Mouse (Mus musculus) spleen, adult 2 months (tissue): Measurements from ENCODE around the gene Fermt3. TPM values are rescaled to one million over a fixed set of nuclear protein-coding genes. Genes with fewer than 3 reads are reported as not detected.

Source experiments
- DNase-seq, 2 experiments: peaks; one replicate each; pipeline versions ENCODE4 v3.0.0 to v3.0.0-alpha.2; 2012 to 2021; ENCODE audit warnings: low spot score in 2 of 2, low read depth in 1 of 2
- H3K27ac ChIP-seq: fragments of 200-500 bp; 2 replicates; pipeline ENCODE4 v1.5.1; 2012; ENCODE audit warnings: low read length, inconsistent platforms; ENCODE audit not compliant: insufficient read depth
- H3K27me3 ChIP-seq: fragments of 200-500 bp; 2 replicates; pipeline ENCODE4 v1.6.1; 2012; ENCODE audit warnings: mild to moderate bottlenecking, moderate library complexity, low read length, inconsistent platforms; ENCODE audit not compliant: control insufficient read depth, insufficient read depth
- H3K36me3 ChIP-seq: fragments of 200-500 bp; 2 replicates; pipeline ENCODE4 v1.6.1; 2012; ENCODE audit warnings: mild to moderate bottlenecking, low read length, inconsistent platforms; ENCODE audit not compliant: control insufficient read depth, insufficient read depth
- H3K4me1 ChIP-seq: fragments of 200-500 bp; 2 replicates; pipeline ENCODE4 v1.6.1; 2011; ENCODE audit warnings: inconsistent platforms; ENCODE audit not compliant: control insufficient read depth, insufficient read depth, insufficient read length
- H3K4me3 ChIP-seq: fragments of 200-500 bp; 2 replicates; pipeline ENCODE4 v1.5.1; 2011; ENCODE audit warnings: mild to moderate bottlenecking, inconsistent platforms; ENCODE audit not compliant: insufficient read depth, insufficient read length; ENCODE audit errors: extremely low read depth
- CTCF ChIP-seq: fragments of 200-500 bp; IDR thresholded peaks from 2 replicates; pipeline ENCODE4 v1.5.1; 2011; ENCODE audit warnings: mild to moderate bottlenecking, inconsistent platforms; ENCODE audit not compliant: insufficient read depth, insufficient read length, insufficient replicate concordance; ENCODE audit errors: extremely low read depth
- POLR2A ChIP-seq: fragments of 200-500 bp; IDR thresholded peaks from 2 replicates; pipeline ENCODE4 v1.6.1; 2011; ENCODE audit warnings: low read depth, low read length, inconsistent platforms
- WGBS: fragments of 180-500 bp; shearing (Covaris S2); methylation state at CpG from one replicate; pipeline ENCODE4 v1.1.7; 2018; 5-methylcytosine and 5-hydroxymethylcytosine counted together
- polyA plus RNA-seq: library from polyadenylated mRNA; depleted of rRNA; stranded (reverse); fragments of >200 nt; gene quantifications from 2 replicates; pipeline ENCODE4 v1.2.3, GENCODE M21; 2012

The Fermt3 gene
- polyA plus RNA-seq, 1 experiment, result 194 TPM

DNA sequence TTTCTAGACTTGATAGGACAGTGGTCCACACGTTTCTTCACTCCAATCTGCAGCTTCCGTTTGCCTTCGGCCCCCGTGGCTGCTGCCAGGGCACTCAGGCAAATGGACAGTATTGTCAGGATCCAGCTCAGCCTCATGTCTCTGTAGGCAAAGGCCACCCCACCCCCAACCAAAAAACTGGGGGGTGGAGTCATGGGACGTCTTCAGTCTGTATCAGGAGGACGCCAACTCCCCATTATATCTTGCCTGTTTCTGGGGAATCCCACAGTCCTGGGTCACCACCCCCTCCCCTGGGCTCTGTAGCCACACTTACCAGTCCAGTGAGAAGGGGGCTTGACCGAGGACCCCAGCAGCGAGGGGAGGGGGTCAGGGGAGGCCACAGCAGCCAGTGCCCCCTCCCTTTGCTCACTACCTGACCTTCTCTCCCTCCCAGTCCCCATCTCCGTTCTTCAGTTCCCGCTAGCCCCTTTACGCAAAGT is 40.2 kb downstream of the Fermt3 start:
- peak in 1 of 2 experiments; percentile 32 for DNase-seq

DNA sequence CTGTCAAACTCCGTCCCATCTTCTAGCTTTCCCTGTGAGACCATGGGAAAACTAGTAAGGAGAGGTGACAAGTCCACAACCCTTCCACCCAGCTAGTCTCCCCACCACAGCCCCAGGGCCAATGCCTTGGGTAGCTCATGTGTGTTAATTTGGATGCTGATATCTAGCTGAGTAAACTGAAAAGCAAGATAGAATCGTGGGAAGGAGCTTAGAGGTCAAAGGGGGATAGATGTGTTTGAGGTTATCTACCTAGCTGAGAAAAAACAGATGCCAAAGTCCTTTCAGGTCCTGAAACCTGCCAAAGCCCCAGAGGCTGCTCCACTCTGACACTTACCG is 40.7 kb downstream of the Fermt3 start:
- DNase-seq, result no peak
- Histone ChIP-seq H3K36me3 (peaks cover 4% of the 10 kb centered on the region; the same call in 1 of the 2 replicates), H3K27me3 (no peaks in the 10 kb centered on the region), H3K4me1 (peaks cover 18% of the 10 kb centered on the region), H3K27ac (no peak overlapping the region), H3K4me3 (no peak overlapping the region)
- WGBS, result 59% methylated on average over 3 of the region's 3 CpGs
- TF ChIP-seq POLR2A (no peak), CTCF (no peak)

More for the DNA sequence above, 40.2 kb downstream of the Fermt3 start:
- WGBS, result 21% methylated on average over 11 of the region's 11 CpGs
- H3K27ac ChIP-seq, result peak overlapping the region; percentile 80
- peak overlapping the region; percentile 64 for H3K4me3 ChIP-seq
- H3K36me3 ChIP-seq, result peaks cover 4% of the 10 kb centered on the region; the same call in 1 of the 2 replicates
- peaks cover 14% of the 10 kb centered on the region for H3K4me1 ChIP-seq
- TF ChIP-seq POLR2A (no peak), CTCF (no peak)
- H3K27me3 ChIP-seq, result no peaks in the 10 kb centered on the region

DNA sequence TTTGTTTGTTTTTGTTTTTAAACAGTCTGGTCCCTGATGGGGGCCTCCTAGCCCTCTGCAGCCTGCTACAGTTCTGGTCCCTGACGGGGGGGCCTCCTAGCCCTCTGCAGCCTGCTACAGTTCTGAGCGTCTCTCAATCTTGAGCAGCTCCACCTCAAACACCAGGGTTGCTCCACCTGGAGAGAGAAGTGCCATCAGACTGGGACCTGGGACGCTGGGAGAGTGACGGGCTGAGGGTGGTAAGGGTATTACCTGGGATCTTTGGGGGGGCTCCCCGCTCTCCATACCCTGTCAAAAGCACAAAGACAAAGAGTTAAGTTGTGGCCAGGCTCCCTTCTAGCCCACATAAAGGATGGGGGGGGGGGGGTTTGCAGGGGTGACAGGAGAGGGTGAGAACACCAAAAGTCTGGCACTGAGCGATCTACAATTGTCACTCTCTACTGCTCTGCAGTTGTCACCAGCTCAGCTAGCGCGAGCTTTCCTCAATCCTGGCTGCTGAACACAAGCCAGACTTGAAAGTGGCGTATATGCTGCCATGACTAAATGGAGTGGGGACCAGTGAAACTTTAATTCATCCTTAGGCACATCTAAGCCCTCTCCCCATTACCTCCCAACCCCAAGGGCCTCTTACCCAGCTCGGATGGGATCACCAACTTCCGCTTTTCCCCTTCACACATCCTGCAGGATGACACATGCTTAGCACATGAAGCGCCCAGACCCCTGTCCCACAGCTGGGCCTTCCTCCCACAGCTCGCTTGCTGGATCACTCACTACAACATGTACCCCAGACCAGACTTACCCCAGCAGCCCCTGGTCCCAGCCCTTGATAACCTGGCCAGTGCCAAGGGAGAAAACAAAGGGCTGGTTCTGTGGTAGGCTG is 41.3 kb downstream of the Fermt3 start:
- DNase-seq, result no peak
- Histone ChIP-seq H3K27ac (no peak overlapping the region), H3K4me1 (peaks cover 18% of the 10 kb centered on the region), H3K27me3 (no peaks in the 10 kb centered on the region), H3K36me3 (peaks cover 4% of the 10 kb centered on the region; the same call in 1 of the 2 replicates), H3K4me3 (no peak overlapping the region)
- WGBS, result 90% methylated on average over 13 of the region's 13 CpGs
- no peak for TF ChIP-seq POLR2A
- no peak for TF ChIP-seq CTCF

DNA sequence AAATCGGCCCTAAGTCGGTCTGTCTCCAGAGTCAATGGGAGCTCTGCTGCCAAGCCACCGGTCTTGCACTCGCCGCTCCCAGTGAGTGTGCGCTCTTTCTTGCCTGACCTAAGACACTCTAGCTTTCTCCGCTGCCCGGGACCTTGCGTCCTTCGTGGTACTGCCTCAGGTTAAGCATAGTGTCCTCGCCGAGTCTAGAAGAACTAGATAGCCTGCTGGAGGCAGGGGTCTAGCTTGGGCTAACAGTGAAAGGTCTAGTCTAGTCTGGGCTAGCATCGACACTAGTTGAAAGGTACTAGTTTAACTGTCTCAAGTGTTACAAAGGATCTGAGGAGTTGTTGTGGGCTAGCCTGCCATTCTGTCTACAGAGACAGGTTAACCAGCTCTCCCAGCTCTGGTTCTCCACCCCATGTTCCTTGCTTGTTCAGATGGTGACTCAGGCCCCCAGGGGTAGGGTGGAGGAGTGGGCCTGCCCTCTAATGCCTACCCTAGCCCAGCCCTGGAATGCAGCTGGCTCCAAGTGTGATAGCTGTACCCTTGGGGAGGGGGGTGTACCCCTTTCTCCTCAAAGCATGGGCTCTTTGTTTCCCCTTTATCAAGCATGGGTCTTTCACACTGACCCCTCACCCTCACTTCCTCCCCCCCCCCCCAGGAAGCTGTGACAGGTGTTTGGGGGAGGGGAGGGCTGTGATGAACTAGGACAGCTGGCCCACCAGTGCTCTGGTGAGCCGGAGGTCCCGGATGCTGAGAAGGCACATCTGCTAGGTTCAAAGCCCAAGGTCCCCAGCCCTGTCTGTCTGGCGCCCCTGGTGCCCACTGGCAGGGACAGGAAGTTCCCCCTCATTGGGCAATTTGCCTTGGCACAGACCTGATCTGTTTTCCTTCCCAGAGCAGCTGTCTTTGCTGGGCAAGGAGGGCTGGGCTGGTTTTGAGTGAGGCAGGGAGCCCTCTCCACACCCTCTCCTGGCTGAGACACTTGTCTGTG is 43.4 kb downstream of the Fermt3 start, which contains the start of gene Plcb3:
Plcb3 (minus strand) TSS at position 934 of the 985 bp plus-strand sequence.
- peak within 1 kb of the TSS; percentile 65 for H3K27ac ChIP-seq
- H3K4me1 ChIP-seq, result peaks cover 18% of the 10 kb centered on the region
- WGBS, result under 1% methylated on average over 16 of the region's 16 CpGs
- H3K36me3 ChIP-seq, result peaks cover 4% of the 10 kb centered on the region; the same call in 1 of the 2 replicates
- TF ChIP-seq POLR2A, result no peak
- TF ChIP-seq CTCF, result 0 out of 2 replicates have a peak, but pooled peaks have one; percentile 20
- peak within 1 kb of the TSS; percentile 65 for H3K4me3 ChIP-seq
- peak; percentile 25 to 45 for DNase-seq
- no peaks in the 10 kb centered on the region for H3K27me3 ChIP-seq

DNA sequence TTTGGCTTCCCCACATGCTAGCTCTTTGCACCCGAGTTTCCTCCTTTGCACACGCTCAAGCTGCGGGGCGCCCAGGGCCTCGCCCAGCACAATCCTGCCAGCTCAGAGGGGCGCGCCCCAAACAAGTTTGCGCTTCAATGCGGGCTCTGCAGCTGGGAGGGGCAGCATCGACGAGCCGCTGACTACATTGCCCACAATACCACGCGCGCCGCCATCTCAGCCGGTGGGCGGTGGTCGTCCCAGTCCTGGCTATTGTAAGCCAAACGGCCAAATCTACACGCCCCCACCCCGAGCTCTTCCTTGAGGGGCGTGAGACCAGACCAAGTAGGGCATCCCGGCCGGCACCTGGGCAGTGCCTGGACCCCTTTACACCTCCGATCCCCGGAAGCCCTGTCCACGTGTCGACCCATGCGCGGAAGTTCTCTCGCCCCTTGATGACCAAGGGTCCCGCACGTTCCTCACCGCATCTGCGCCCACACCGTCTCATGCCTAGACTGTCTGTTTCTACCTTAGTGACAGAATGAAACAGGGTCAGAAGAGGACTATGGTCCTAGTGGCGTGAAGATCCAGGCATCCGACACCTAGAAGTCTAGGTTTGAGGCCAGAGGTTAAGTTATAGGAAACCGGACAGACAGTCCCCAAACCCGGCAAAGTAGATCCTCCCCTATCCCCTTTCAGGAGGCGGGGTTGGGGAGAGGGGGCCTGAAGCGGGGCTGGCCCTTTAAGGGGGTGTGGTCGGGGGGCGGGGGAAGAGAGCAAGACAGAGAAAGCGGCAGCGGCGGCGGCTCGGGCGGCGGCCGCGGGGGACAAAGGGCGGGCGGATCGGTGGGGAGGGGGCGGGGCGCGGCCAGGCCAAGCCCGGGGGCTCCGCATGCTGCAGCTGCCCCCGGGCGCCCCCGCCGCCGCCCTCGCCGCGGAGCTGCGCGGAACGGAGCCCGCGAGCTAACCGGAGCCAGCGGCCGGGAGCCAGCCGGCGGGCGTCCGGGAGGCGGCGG is 44.8 kb downstream of the Fermt3 start, which contains the start of gene Ppp1r14b:
Ppp1r14b (plus strand) TSS at position 758 of the 995 bp plus-strand sequence.
- peak; percentile 45 to 74 for DNase-seq
- Histone ChIP-seq H3K4me1 (peaks cover 22% of the 10 kb centered on the region), H3K4me3 (peak within 1 kb of the TSS; percentile 70), H3K27ac (peak within 1 kb of the TSS; percentile 69), H3K27me3 (no peaks in the 10 kb centered on the region), H3K36me3 (peaks cover 4% of the 10 kb centered on the region; the same call in 1 of the 2 replicates)
- WGBS, result under 1% methylated on average over 68 of the region's 84 CpGs
- TF ChIP-seq CTCF, result no peak
- TF ChIP-seq POLR2A, result no peak
